Mouse (Mus musculus) A20 (cell line): ENCODE results near the gene Ctf1.

Experiments
- DNase-seq: peaks from one replicate; pipeline ENCODE4 v3.0.0-alpha.2; 2011; ENCODE audit warnings: low read depth, low spot score

Gene Ctf1

GRCm38 (mm10) chr7:127712461-127713385 is at the start of gene Ctf1:
Gene Ctf1 (plus strand): TSS chr7:127712736.
- no peak for DNase-seq

- no peak for DNase-seq
These were observed 49.6 kb upstream of the Ctf1 start for GRCm38 (mm10) chr7:127662926-127663325.

GRCm38 (mm10) chr7:127666066-127666654 is 46.4 kb upstream of the Ctf1 start:
- DNase-seq = no peak

- DNase-seq = no peak
These were observed 45.9 kb upstream of the Ctf1 start for GRCm38 (mm10) chr7:127666679-127667078.

- no peak for DNase-seq
These were observed 45.4 kb upstream of the Ctf1 start for GRCm38 (mm10) chr7:127667171-127667570.

- no peak for DNase-seq
These were observed 40.4 kb upstream of the Ctf1 start for GRCm38 (mm10) chr7:127671880-127672774.

- no peak for DNase-seq
These were observed 39.8 kb upstream of the Ctf1 start for GRCm38 (mm10) chr7:127672776-127673175.

- peak; percentile 80 for DNase-seq
These were observed 37.6 kb upstream of the Ctf1 start for GRCm38 (mm10) chr7:127674977-127675376.

- no peak for DNase-seq
These were observed 37.1 kb upstream of the Ctf1 start for GRCm38 (mm10) chr7:127675391-127675811.

- DNase-seq = peak; percentile 61
These were observed 35.5 kb upstream of the Ctf1 start for GRCm38 (mm10) chr7:127677077-127677476.

GRCm38 (mm10) chr7:127677609-127678008 is 34.9 kb upstream of the Ctf1 start:
- DNase-seq = no peak

GRCm38 (mm10) chr7:127678811-127679210 is 33.7 kb upstream of the Ctf1 start:
- DNase-seq = no peak

GRCm38 (mm10) chr7:127680541-127680940 is 32.0 kb upstream of the Ctf1 start:
- no peak for DNase-seq

- DNase-seq = no peak
These were observed 30.5 kb upstream of the Ctf1 start for GRCm38 (mm10) chr7:127681888-127682553.

- no peak for DNase-seq
These were observed 27.1 kb upstream of the Ctf1 start for GRCm38 (mm10) chr7:127685304-127686018.

- no peak for DNase-seq
These were observed 25.6 kb upstream of the Ctf1 start for GRCm38 (mm10) chr7:127686740-127687449.

- DNase-seq = no peak
These were observed 23.6 kb upstream of the Ctf1 start for GRCm38 (mm10) chr7:127688935-127689334.

- DNase-seq = no peak
These were observed 22.8 kb upstream of the Ctf1 start for GRCm38 (mm10) chr7:127689626-127690280.

- DNase-seq = no peak
These were observed 21.1 kb upstream of the Ctf1 start for GRCm38 (mm10) chr7:127691221-127691989.
